Mouse (Mus musculus) cerebellum, adult 11 months (tissue): Measurements from ENCODE around the gene Rhox4b.
"Not testable (repeated sequence)": the region's sequence is repeated elsewhere in the genome, so short reads cannot be mapped to it uniquely, and the experiment has no call there.

Experiments
- DNase-seq: peaks from one replicate; pipeline ENCODE4 v3.0.0; 2022

The Rhox4b gene

GRCm38 (mm10) chrX:37432194-37432593 lies at the start of gene Rhox4b:
Gene Rhox4b, plus strand, starts transcription at chrX:37432494.
- not testable (repeated sequence) for DNase-seq

GRCm38 (mm10) chrX:37390548-37390947 lies 41.7 kb upstream of the Rhox4b start, which contains the start of gene Rhox4a2:
Gene Rhox4a2, plus strand, starts transcription at chrX:37390848.
- not testable (repeated sequence) for DNase-seq

GRCm38 (mm10) chrX:37411767-37412166 lies 20.5 kb upstream of the Rhox4b start, which contains the start of gene Rhox2b:
Gene Rhox2b, plus strand, starts transcription at chrX:37412067.
- DNase-seq: not testable (repeated sequence)

- not testable (repeated sequence) for DNase-seq
Observed at GRCm38 (mm10) chrX:37453380-37453779, 21.1 kb downstream of the Rhox4b start, which contains the start of gene Rhox2c. Gene Rhox2c, plus strand, starts transcription at chrX:37453680.

GRCm38 (mm10) chrX:37458285-37458684 lies 26.0 kb downstream of the Rhox4b start, which contains the start of gene Rhox3c:
Gene Rhox3c, plus strand, starts transcription at chrX:37458585.
- not testable (repeated sequence) for DNase-seq

- DNase-seq: not testable (repeated sequence)
Observed at GRCm38 (mm10) chrX:37480037-37480436, 47.7 kb downstream of the Rhox4b start, which contains the start of gene Rhox4c. Gene Rhox4c, plus strand, starts transcription at chrX:37480337.
